Comparison of ENCODE assay signal across 30 mouse cellular contexts in the genomic region with DNA sequence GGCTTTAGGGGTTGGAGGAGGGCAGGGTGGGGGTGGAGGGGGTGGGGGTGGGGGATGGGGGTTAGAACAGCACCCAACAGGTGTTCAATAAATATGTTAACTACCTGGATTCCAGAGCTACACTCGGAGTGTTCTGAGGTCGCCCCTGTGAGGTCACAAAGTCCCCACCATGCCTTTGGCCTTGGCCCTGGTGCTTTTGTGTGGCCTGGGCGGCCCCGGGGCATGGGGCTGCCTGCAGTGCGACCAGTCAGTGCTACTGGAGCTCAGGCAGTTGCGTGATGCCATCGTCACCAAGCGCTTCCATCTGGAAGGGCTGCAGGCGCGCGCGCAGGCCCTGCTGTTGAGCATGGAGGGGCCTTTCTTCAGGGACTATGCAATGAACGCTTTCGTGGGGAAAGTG. TPM values are rescaled to one million over a fixed set of nuclear protein-coding genes. Genes with fewer than 3 reads are reported as not detected.
"Had no signal": no experiment of that assay in that cellular context is flagged by ENCODE, and none has a peak within 500 bp of the region (broad histone marks: within the 10 kb centered on the region; RNA-seq: fewer than 3 reads in every experiment).

A gene (plus strand): TSS at position 169 of the 400 bp plus-strand sequence.

- H3K4me3 ChIP-seq: layer of hippocampus, adult 2 months; left cerebral cortex, adult 2 months; limb, embryonic 12.5 days; limb, embryonic 15.5 days; liver, embryonic 12.5 days; liver, embryonic 15.5 days; midbrain, embryonic 12.5 days; midbrain, embryonic 15.5 days; neural tube, embryonic 12.5 days; neural tube, embryonic 15.5 days had no signal

- H3K9ac ChIP-seq: limb, embryonic 12.5 days; limb, embryonic 15.5 days; liver, embryonic 12.5 days; liver, embryonic 15.5 days; midbrain, embryonic 12.5 days; midbrain, embryonic 15.5 days; neural tube, embryonic 12.5 days; neural tube, embryonic 15.5 days had no signal

- H3K27ac ChIP-seq: kidney, postnatal 0 days; layer of hippocampus, adult 2 months; left cerebral cortex, adult 2 months; limb, embryonic 12.5 days; limb, embryonic 15.5 days; liver, embryonic 12.5 days; liver, embryonic 15.5 days; macrophage; midbrain, embryonic 12.5 days; midbrain, embryonic 15.5 days; neural tube, embryonic 12.5 days; neural tube, embryonic 15.5 days had no signal

- H3K9me3 ChIP-seq: limb, embryonic 15.5 days; liver, embryonic 12.5 days; liver, embryonic 15.5 days; midbrain, embryonic 15.5 days; neural tube, embryonic 12.5 days; neural tube, embryonic 15.5 days had no signal

- H3K4me1 ChIP-seq: limb, embryonic 12.5 days; limb, embryonic 15.5 days; liver, embryonic 12.5 days; liver, embryonic 15.5 days; midbrain, embryonic 12.5 days; midbrain, embryonic 15.5 days; neural tube, embryonic 12.5 days; neural tube, embryonic 15.5 days had no signal

- H3K36me3 ChIP-seq: limb, embryonic 12.5 days; limb, embryonic 15.5 days; liver, embryonic 12.5 days; liver, embryonic 15.5 days; midbrain, embryonic 12.5 days; midbrain, embryonic 15.5 days; neural tube, embryonic 12.5 days; neural tube, embryonic 15.5 days had no signal

- DNase-seq: kidney, adult 2 months; kidney, postnatal 25 days; layer of hippocampus, adult 9-11 months; left cerebral cortex, postnatal 4 days; lung, adult 18-20 months; thymus, adult 18-20 months; thymus, postnatal 36 days had no signal

- H3K27me3 ChIP-seq: limb, embryonic 12.5 days; limb, embryonic 15.5 days; liver, embryonic 12.5 days; liver, embryonic 15.5 days; midbrain, embryonic 12.5 days; midbrain, embryonic 15.5 days; neural tube, embryonic 12.5 days; neural tube, embryonic 15.5 days had no signal

RNA-seq across cellular contexts. Expression of the gene that starts here (rescaled TPM):
- total RNA-seq: layer of hippocampus, adult 2 months; layer of hippocampus, postnatal 25 days; left cerebral cortex, adult 2 months; left cerebral cortex, postnatal 10 days; left cerebral cortex, postnatal 4 days; megakaryocyte, adult 5-6 weeks had no signal
- polyA plus RNA-seq: intestine, postnatal 0 days; kidney, adult 2 months; kidney, embryonic 14.5 days; kidney, postnatal 0 days; large intestine, adult 2 months; limb, embryonic 12.5 days; limb, embryonic 15.5 days; liver, embryonic 12.5 days; liver, embryonic 15.5 days; lung, embryonic 16.5 days; macrophage; midbrain, embryonic 12.5 days; midbrain, embryonic 15.5 days; neural tube, embryonic 12.5 days; neural tube, embryonic 15.5 days; small intestine, adult 2 months; spleen, adult 2 months; stomach, embryonic 16.5 days; urinary bladder, adult 2 months had no signal
